ENCODE assay signal across 8 mouse cellular contexts in the genomic region with DNA sequence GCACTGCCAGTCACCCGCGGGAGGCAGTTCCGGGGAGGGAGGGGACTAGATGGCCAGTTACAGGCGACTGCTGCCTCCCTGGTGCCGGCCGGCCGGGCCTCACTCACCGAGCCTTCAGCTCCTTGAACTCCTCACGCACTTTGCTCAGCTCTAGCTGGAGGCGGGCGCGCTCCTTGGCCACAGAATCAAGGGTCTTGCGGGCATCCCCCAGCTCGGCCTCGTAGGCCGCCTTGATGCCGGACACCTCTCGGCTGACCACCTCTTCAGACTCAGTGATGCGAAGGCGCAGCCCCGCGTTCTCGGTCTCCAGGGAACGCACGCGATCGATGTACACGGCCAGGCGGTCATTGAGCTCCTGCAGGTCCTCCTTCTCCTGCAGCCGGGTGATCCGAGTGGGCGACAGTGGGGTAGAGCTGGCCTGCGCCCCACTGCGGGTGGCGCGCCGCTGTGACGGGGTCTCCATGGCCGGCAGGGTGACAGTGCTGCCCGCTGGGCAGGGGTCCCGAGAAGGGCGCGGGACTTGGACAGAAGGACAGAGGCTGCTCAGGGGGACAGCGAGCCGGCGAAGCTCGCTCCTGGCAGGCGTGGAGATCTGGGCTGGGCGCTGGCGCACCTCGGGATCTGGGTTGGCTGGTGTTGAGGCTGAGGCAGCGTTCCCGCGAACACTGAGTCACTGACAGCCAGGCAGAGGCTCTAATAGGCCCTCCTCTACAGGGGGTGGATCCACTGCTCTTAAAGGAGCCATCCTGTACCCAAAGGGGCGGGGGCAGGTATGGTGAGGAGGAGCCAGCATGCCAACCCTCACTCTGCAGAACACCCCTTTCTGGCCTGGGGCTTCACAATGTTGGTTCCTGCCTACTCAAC. TPM values are rescaled to one million over a fixed set of nuclear protein-coding genes. Genes with fewer than 3 reads are reported as not detected.
DNase-seq lines count a peak whose midpoint lies in the region; ATAC-seq and TF ChIP-seq lines count a peak whose summit lies in the region.

No protein-coding gene starts in this region.

- H3K4me1 ChIP-seq in forebrain, embryonic 16.5 days (replicated peaks; ENCODE audit: control insufficient read depth, insufficient read depth, low read length), result peaks cover 17% of the 10 kb centered on the region
- H3K4me1 ChIP-seq in liver, postnatal 0 days (ENCODE audit: insufficient read depth), result peaks cover 22% of the 10 kb centered on the region
- peaks cover 35% of the 10 kb centered on the region for H3K4me1 ChIP-seq in neural tube, embryonic 15.5 days

- WGBS in forebrain, embryonic 16.5 days, result under 1% methylated on average over 55 of the region's 55 CpGs
- WGBS in liver, postnatal 0 days (ENCODE audit: insufficient replicate concordance), result 3% methylated on average over 54 of the region's 55 CpGs
- under 1% methylated on average over 53 of the region's 55 CpGs for WGBS in neural tube, embryonic 15.5 days

- H3K27me3 ChIP-seq in forebrain, embryonic 16.5 days (replicated peaks; ENCODE audit: control insufficient read depth, insufficient read depth, low read length), result no peaks in the 10 kb centered on the region
- no peaks in the 10 kb centered on the region for H3K27me3 ChIP-seq in liver, postnatal 0 days (ENCODE audit: insufficient read depth, low read length)
- peaks cover 9% of the 10 kb centered on the region; the same call in 1 of the 2 replicates for H3K27me3 ChIP-seq in neural tube, embryonic 15.5 days (replicated peaks)

- no peak overlapping the region; the same call in 1 of the 2 replicates for H3K27ac ChIP-seq in forebrain, embryonic 16.5 days (ENCODE audit: low read length)
- peak overlapping the region; percentile 94 for H3K27ac ChIP-seq in liver, postnatal 0 days (ENCODE audit: low read depth)
- peak overlapping the region; percentile 86 for H3K27ac ChIP-seq in neural tube, embryonic 15.5 days (replicated peaks)

- H3K4me3 ChIP-seq in forebrain, embryonic 16.5 days (replicated peaks; ENCODE audit: low read length), result peak overlapping the region; percentile 85
- peak overlapping the region; percentile 88 for H3K4me3 ChIP-seq in liver, postnatal 0 days (ENCODE audit: low read depth, low read length)
- H3K4me3 ChIP-seq in neural tube, embryonic 15.5 days (replicated peaks), result peak overlapping the region; percentile 90

- peak; percentile 97 for ATAC-seq in forebrain, embryonic 16.5 days
- peak; percentile 93 for ATAC-seq in liver, postnatal 0 days
- peak; percentile 94 for ATAC-seq in neural tube, embryonic 15.5 days (ENCODE audit: low FRiP score)

- intact Hi-C loops in heart, postnatal 25 days (cut with DNase I), result loop anchor here (2.0 kb wide), 1 partner anchor 14 kb away; no protein-coding TSS in a partner anchor

- no peak for TF ChIP-seq CTCF in liver, postnatal 0 days (IDR thresholded peaks at IDR 0.05; ENCODE audit: low read depth)

- no peaks in the 10 kb centered on the region for H3K9me3 ChIP-seq in forebrain, embryonic 16.5 days (ENCODE audit: control insufficient read depth, low read length)
- no peaks in the 10 kb centered on the region for H3K9me3 ChIP-seq in liver, postnatal 0 days (ENCODE audit: low read length)
- no peaks in the 10 kb centered on the region for H3K9me3 ChIP-seq in neural tube, embryonic 15.5 days (replicated peaks)

- peak overlapping the region; percentile 99 for H3K4me2 ChIP-seq in forebrain, embryonic 16.5 days (ENCODE audit: low read length)
- H3K4me2 ChIP-seq in liver, postnatal 0 days (ENCODE audit: low read depth, low read length), result peak overlapping the region; percentile 96
- H3K4me2 ChIP-seq in neural tube, embryonic 15.5 days, result peak overlapping the region; percentile 95

- H3K9ac ChIP-seq in forebrain, embryonic 16.5 days (replicated peaks; ENCODE audit: low read depth, low read length), result peak overlapping the region; percentile 83
- H3K9ac ChIP-seq in liver, postnatal 0 days (replicated peaks), result peak overlapping the region; percentile 93
- H3K9ac ChIP-seq in neural tube, embryonic 15.5 days (replicated peaks), result peak overlapping the region; percentile 91

- peak; percentile 94 for DNase-seq in MN1 (ENCODE audit: low spot score)
- peak; percentile 94 for DNase-seq in cerebellum, adult 18-20 months
- DNase-seq in heart, postnatal 25 days (ENCODE audit: low spot score), result peak; percentile 93
- peak; percentile 87 to 94 for DNase-seq in layer of hippocampus, adult 18-20 months (ENCODE audit: low spot score in 2 of 2)
- DNase-seq in liver, postnatal 0 days, result peak; percentile 89
- peak; percentile 54 for DNase-seq in thymus, postnatal 14 days

- TF ChIP-seq EP300 in liver, postnatal 0 days (IDR thresholded peaks at IDR 0.05; ENCODE audit: low read depth), result no peak

- H3K36me3 ChIP-seq in forebrain, embryonic 16.5 days (ENCODE audit: control insufficient read depth, insufficient read depth), result no peaks in the 10 kb centered on the region
- H3K36me3 ChIP-seq in liver, postnatal 0 days (replicated peaks; ENCODE audit: insufficient read depth, low read length), result peaks cover 12% of the 10 kb centered on the region
- H3K36me3 ChIP-seq in neural tube, embryonic 15.5 days, result no peaks in the 10 kb centered on the region

RNA-seq across cellular contexts. Expression of gene Lmna, which starts 6.9 kb away (rescaled TPM):
- 26.9 and 30.9 TPM in 2 replicates for polyA plus RNA-seq in forebrain, embryonic 16.5 days (2015; fragmentation: Nextera tagmentation; extraction: Ambion mirVana)
- 100 to 1,000 TPM; 121 to 132 TPM for total RNA-seq in heart, postnatal 25 days (2021)
- total RNA-seq in layer of hippocampus, adult 18-20 months (2021), result 10 to 100 TPM; 36.5 to 40.2 TPM
- polyA plus RNA-seq in liver, postnatal 0 days (2015; fragmentation: Nextera tagmentation; extraction: Ambion mirVana), result 68.4 and 73.4 TPM in 2 replicates
- 70.3 and 78.7 TPM in 2 replicates for polyA plus RNA-seq in neural tube, embryonic 15.5 days (2015; fragmentation: Nextera tagmentation; extraction: Ambion mirVana)

RNA-seq across cellular contexts. Expression of gene Mex3a, which starts 29.3 kb away (rescaled TPM):
- 46.1 and 47.8 TPM in 2 replicates for polyA plus RNA-seq in forebrain, embryonic 16.5 days (2015; fragmentation: Nextera tagmentation; extraction: Ambion mirVana)
- total RNA-seq in heart, postnatal 25 days (2021), result under 1 TPM; 0.39 to 0.61 TPM
- total RNA-seq in layer of hippocampus, adult 18-20 months (2021), result 1 to 10 TPM; 2.0 to 2.2 TPM
- polyA plus RNA-seq in liver, postnatal 0 days (2015; fragmentation: Nextera tagmentation; extraction: Ambion mirVana), result 0.37 and 0.51 TPM in 2 replicates
- polyA plus RNA-seq in neural tube, embryonic 15.5 days (2015; fragmentation: Nextera tagmentation; extraction: Ambion mirVana), result 18.6 and 19.2 TPM in 2 replicates

RNA-seq across cellular contexts. Expression of gene Sema4a, which starts 41.9 kb away (rescaled TPM):
- polyA plus RNA-seq in forebrain, embryonic 16.5 days (2015; fragmentation: Nextera tagmentation; extraction: Ambion mirVana), result 16.5 and 25.8 TPM in 2 replicates
- 1 to 10 TPM; 1.9 to 3.7 TPM for total RNA-seq in heart, postnatal 25 days (2021)
- 10 to 100 TPM; 40.4 to 41.5 TPM for total RNA-seq in layer of hippocampus, adult 18-20 months (2021)
- polyA plus RNA-seq in liver, postnatal 0 days (2015; fragmentation: Nextera tagmentation; extraction: Ambion mirVana), result 27.3 and 30.0 TPM in 2 replicates
- 28.2 and 28.8 TPM in 2 replicates for polyA plus RNA-seq in neural tube, embryonic 15.5 days (2015; fragmentation: Nextera tagmentation; extraction: Ambion mirVana)

RNA-seq across cellular contexts. Expression of gene Rab25, which starts 45.2 kb away (rescaled TPM):
- polyA plus RNA-seq in forebrain, embryonic 16.5 days (2015; fragmentation: Nextera tagmentation; extraction: Ambion mirVana), result not detected in 2 replicates
- total RNA-seq in heart, postnatal 25 days (2021), result not detected
- not detected for total RNA-seq in layer of hippocampus, adult 18-20 months (2021)
- 0.13 and 0.29 TPM in 2 replicates for polyA plus RNA-seq in liver, postnatal 0 days (2015; fragmentation: Nextera tagmentation; extraction: Ambion mirVana)
- polyA plus RNA-seq in neural tube, embryonic 15.5 days (2015; fragmentation: Nextera tagmentation; extraction: Ambion mirVana), result 0.29 and 4.1 TPM in 2 replicates

RNA-seq across cellular contexts. Expression of gene Lamtor2, which starts 50.0 kb away (rescaled TPM):
- polyA plus RNA-seq in forebrain, embryonic 16.5 days (2015; fragmentation: Nextera tagmentation; extraction: Ambion mirVana), result 149 and 193 TPM in 2 replicates
- total RNA-seq in heart, postnatal 25 days (2021), result 10 to 100 TPM; 84.2 to 92.5 TPM
- total RNA-seq in layer of hippocampus, adult 18-20 months (2021), result 100 to 1,000 TPM; 112 to 113 TPM
- polyA plus RNA-seq in liver, postnatal 0 days (2015; fragmentation: Nextera tagmentation; extraction: Ambion mirVana), result 104 and 106 TPM in 2 replicates
- 189 and 193 TPM in 2 replicates for polyA plus RNA-seq in neural tube, embryonic 15.5 days (2015; fragmentation: Nextera tagmentation; extraction: Ambion mirVana)

Comparison
In these comparisons a context has a peak if more than half of its experiments do, and no peak if none do; other contexts are left out.
1. RNA of gene Mex3a, which starts 29.3 kb away (polyA plus RNA-seq): 46.1 to 47.8 TPM in forebrain, embryonic 16.5 days and 18.6 to 19.2 TPM in neural tube, embryonic 15.5 days; 0.37 to 0.51 TPM in liver, postnatal 0 days; every median in the first group is over 10 times any median in the second.
2. Peak in every context shown above with its lines, with median percentiles within 50 percentile points of each other: DNase-seq, ATAC-seq, H3K4me2 ChIP-seq, H3K4me3 ChIP-seq and H3K9ac ChIP-seq.